Mouse (Mus musculus) NIH3T3 (cell line): ENCODE data around the gene Vmn2r3.
"Not testable (repeated sequence)": the region's sequence is repeated elsewhere in the genome, so short reads cannot be mapped to it uniquely, and the experiment has no call there.

Source experiments
- DNase-seq: peaks from one replicate; pipeline ENCODE4 v3.0.0-alpha.2; 2012; ENCODE audit warnings: low read depth

Vmn2r3 gene

GRCm38 (mm10) chr3:64289609-64290008, at the start of gene Vmn2r3:
TSS of gene Vmn2r3 (minus strand) at chr3:64289709.
- DNase-seq = no peak

- no peak for DNase-seq
Observed at GRCm38 (mm10) chr3:64332548-64332947, 43.0 kb upstream of the Vmn2r3 start.

GRCm38 (mm10) chr3:64321824-64322223, 32.3 kb upstream of the Vmn2r3 start:
- DNase-seq = no peak

- no peak for DNase-seq
Observed at GRCm38 (mm10) chr3:64306799-64307198, 17.3 kb upstream of the Vmn2r3 start.

GRCm38 (mm10) chr3:64265762-64266112, 23.8 kb downstream of the Vmn2r3 start:
- no peak for DNase-seq

- not testable (repeated sequence) for DNase-seq
Observed at GRCm38 (mm10) chr3:64265056-64265761, 24.3 kb downstream of the Vmn2r3 start.

- DNase-seq = no peak
Observed at GRCm38 (mm10) chr3:64259582-64259981, 29.9 kb downstream of the Vmn2r3 start.

- DNase-seq = peak; percentile 2
Observed at GRCm38 (mm10) chr3:64251646-64252045, 37.9 kb downstream of the Vmn2r3 start.

GRCm38 (mm10) chr3:64250461-64250860, 39.0 kb downstream of the Vmn2r3 start:
- DNase-seq = not testable (repeated sequence)

- DNase-seq = not testable (repeated sequence)
Observed at GRCm38 (mm10) chr3:64235459-64235858, 54.0 kb downstream of the Vmn2r3 start.

GRCm38 (mm10) chr3:64233655-64234054, 55.9 kb downstream of the Vmn2r3 start:
- not testable (repeated sequence) for DNase-seq

GRCm38 (mm10) chr3:64227243-64227642, 62.3 kb downstream of the Vmn2r3 start:
- DNase-seq = no peak
